ENCODE assay signal across 10 mouse cellular contexts in genomic region chr1:88839977-88840628, GRCm38 (mm10).
DNase-seq lines count a peak whose midpoint lies in the region; ATAC-seq lines count a peak whose summit lies in the region.
"Had no signal": no experiment of that assay in that cellular context is flagged by ENCODE, and none has a peak within 500 bp of the region (broad histone marks: within the 10 kb centered on the region; RNA-seq: fewer than 3 reads in every experiment).

No protein-coding gene starts in this region.

- H3K27me3 ChIP-seq in forebrain, embryonic 12.5 days, result no peaks in the 10 kb centered on the region
- no peaks in the 10 kb centered on the region for H3K27me3 ChIP-seq in limb, embryonic 11.5 days (ENCODE audit: control insufficient read depth, insufficient read depth, low read length)

- no peak overlapping the region for H3K4me3 ChIP-seq in forebrain, embryonic 12.5 days (replicated peaks)
- H3K4me3 ChIP-seq in limb, embryonic 11.5 days (ENCODE audit: low read depth, low read length), result no peak overlapping the region

- WGBS in forebrain, embryonic 12.5 days, result 6% methylated on average over 9 of the region's 9 CpGs
- 64% methylated on average over 9 of the region's 9 CpGs for WGBS in limb, embryonic 11.5 days

- peak; percentile 12 for DNase-seq in right cerebral cortex, postnatal 14 days
- no peak for DNase-seq in right cerebral cortex, adult 2 months (ENCODE audit: low spot score in 2 of 2)
- no peak for DNase-seq in limb, embryonic 11.5 days (ENCODE audit: low spot score)
- DNase-seq in adrenal gland, postnatal 25 days, result no peak
- no peak for DNase-seq in gastrocnemius, adult 8-10 months (ENCODE audit: low spot score in 2 of 2)
- DNase-seq in adrenal gland, adult 8-10 months, result no peak
- DNase-seq in adipocyte (ENCODE audit: low spot score), result no peak
- DNase-seq: heart, postnatal 14 days; lung, adult 2 months had no signal

- peaks cover 35% of the 10 kb centered on the region for H3K4me1 ChIP-seq in forebrain, embryonic 12.5 days
- 0 out of 2 replicates have a peak, but pooled peaks cover 3% of the 10 kb centered on the region for H3K4me1 ChIP-seq in limb, embryonic 11.5 days (ENCODE audit: control insufficient read depth, insufficient read depth, low read length)

- peaks cover 7% of the 10 kb centered on the region; the same call in 1 of the 2 replicates for H3K9me3 ChIP-seq in forebrain, embryonic 12.5 days
- no peaks in the 10 kb centered on the region for H3K9me3 ChIP-seq in limb, embryonic 11.5 days (ENCODE audit: control insufficient read depth, low read length)

- H3K36me3 ChIP-seq in forebrain, embryonic 12.5 days (replicated peaks), result no peaks in the 10 kb centered on the region
- no peaks in the 10 kb centered on the region for H3K36me3 ChIP-seq in limb, embryonic 11.5 days (ENCODE audit: control insufficient read depth, insufficient read depth, low read length)

- peak; percentile 85 for ATAC-seq in forebrain, embryonic 12.5 days (ENCODE audit: low FRiP score)
- ATAC-seq in limb, embryonic 11.5 days (ENCODE audit: insufficient number of reproducible peaks, low FRiP score, low TSS enrichment, low read depth), result no peak

- H3K4me2 ChIP-seq in forebrain, embryonic 12.5 days, result peak overlapping the region; percentile 31; the same call in 1 of the 2 replicates
- H3K4me2 ChIP-seq in limb, embryonic 11.5 days (ENCODE audit: low read depth, severe bottlenecking), result no peak overlapping the region

- peak overlapping the region; percentile 0; the same call in 1 of the 2 replicates for H3K9ac ChIP-seq in forebrain, embryonic 12.5 days
- H3K9ac ChIP-seq in limb, embryonic 11.5 days (ENCODE audit: low read length), result peak overlapping the region; percentile 7; the same call in 1 of the 2 replicates

- peak overlapping the region; percentile 94 for H3K27ac ChIP-seq in forebrain, embryonic 12.5 days
- H3K27ac ChIP-seq in limb, embryonic 11.5 days (replicated peaks; ENCODE audit: low read depth, low read length), result no peak overlapping the region
